Mouse (Mus musculus) mature B cell (primary cell): ENCODE measurements around the gene Nrxn2.

Experiments
- in situ Hi-C: fragments of 300-500 bp; cut with MboI; formaldehyde crosslinking; loops from 2 replicates; pipeline ENCODE4 v1.14.3; 2019

Nrxn2 gene

DNA sequence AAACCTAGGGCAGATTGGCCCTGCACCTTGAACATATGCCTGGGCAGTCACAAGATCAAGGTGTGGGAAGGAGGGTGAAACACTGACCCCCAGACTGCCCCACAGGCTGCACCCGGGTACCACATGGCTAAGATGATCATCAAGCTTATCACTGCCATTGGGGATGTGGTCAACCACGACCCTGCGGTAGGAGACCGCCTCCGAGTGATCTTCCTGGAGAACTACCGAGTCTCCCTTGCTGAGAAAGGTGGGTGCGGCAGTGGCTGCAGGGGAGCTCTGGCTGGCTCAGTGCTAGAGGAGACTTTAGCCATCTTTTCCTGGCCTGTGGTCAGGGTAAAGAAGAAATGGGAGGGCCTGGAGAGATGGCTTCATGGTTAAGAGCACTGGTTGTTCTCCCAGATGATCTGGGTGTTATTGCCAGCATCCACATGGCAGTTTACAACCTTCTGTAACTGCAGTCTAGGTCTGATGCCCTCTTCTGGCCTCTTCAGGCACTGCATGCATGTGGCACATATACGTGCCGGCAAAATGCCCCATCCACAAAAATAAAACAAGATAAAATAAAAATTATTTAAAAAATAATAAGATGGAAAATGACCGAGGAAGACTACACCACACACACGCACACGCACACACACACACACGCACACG, 25.7 kb upstream of the Nrxn2 start:
- in situ Hi-C loops, result no loop called here

DNA sequence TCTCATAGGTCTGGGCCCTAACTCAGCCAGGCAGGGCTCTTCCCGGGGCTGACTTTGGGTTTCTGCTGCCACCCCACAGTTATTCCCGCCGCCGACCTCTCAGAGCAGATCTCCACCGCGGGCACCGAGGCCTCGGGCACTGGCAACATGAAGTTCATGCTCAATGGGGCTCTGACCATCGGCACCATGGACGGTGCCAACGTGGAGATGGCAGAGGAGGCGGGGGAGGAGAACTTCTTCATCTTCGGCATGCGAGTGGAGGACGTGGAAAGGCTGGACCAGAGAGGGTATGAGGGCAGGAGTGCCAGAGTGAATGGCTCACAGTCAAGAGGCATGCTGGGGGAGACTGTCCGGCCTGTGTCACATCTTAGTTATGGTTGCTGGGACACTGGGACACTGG, 24.9 kb upstream of the Nrxn2 start:
- in situ Hi-C loops, result no loop called here

GRCm38 (mm10) chr19:6396237-6396636, 22.3 kb upstream of the Nrxn2 start:
- in situ Hi-C loops, result no loop called here

DNA sequence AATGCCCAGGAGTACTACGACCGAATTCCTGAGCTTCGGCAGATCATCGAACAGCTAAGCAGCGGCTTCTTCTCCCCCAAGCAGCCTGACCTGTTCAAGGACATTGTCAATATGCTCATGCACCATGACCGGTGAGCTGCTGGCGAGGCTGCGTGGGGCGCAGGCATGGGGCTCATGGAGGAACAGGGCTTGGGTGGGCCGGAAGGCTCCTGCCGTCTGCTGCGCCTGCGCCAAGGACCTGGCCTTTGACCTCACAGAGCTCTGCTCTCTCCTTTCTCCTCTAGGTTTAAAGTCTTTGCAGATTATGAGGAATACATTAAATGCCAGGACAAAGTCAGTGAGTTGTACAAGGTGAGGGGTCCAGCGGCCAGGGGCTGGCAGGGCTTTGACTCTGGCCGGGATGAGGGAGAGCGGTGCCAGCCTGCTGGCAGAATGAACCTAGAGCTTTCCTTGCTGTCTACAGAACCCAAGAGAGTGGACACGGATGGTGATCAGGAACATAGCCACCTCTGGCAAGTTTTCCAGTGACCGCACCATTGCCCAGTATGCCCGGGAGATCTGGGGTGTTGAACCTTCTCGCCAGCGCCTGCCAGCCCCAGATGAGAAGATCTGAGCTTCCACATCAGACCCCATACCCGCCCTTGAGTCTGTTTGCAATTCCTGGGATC, 20.8 kb upstream of the Nrxn2 start:
- in situ Hi-C loops, result no loop called here

- in situ Hi-C loops, result no loop called here
Measured at GRCm38 (mm10) chr19:6398447-6399284, 19.9 kb upstream of the Nrxn2 start.

DNA sequence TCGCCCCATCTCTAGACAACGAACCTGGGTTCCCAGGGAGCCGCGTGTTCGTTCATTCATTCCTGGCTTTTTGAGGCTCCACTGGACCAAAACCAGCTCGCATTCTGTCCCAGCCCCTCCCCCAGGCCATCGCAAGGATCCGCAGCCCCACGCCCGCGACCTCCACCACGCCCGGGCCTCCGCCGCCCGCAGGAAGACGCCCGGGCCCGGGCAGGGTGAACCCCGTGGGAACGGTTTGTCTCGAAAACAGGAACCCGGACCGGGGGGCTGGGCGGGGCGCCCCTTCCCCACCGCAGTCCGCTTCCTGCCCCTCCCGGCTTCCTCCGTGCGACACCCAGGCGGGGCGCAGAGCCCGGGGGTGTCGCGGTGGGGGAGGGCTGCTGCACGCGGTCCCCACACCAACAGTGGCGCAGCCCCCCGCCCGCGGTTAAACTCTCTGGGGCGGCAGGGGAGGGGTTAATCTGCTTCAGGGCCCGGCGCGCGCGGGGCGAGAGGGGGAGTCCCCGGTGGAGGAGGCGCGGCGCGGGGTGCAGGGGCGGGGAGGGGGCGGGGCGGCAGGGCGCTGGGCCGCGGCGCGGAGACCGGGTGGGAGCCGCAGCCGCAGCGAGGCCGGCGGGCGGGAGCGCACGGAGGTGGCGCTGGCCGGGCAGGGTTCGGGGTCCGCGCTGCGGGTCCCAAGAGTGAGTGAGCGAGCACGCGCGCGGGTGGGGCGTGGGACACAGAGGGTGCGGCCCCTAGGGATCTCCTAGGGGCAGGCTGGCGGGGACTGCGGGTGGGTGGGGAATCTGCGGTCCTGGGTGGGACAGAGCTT, 19.0 kb upstream of the Nrxn2 start, which contains the start of gene Rasgrp2:
Gene Rasgrp2, plus strand, starts transcription at position 56 of the 811 bp plus-strand sequence.
- in situ Hi-C loops, result no loop called here

DNA sequence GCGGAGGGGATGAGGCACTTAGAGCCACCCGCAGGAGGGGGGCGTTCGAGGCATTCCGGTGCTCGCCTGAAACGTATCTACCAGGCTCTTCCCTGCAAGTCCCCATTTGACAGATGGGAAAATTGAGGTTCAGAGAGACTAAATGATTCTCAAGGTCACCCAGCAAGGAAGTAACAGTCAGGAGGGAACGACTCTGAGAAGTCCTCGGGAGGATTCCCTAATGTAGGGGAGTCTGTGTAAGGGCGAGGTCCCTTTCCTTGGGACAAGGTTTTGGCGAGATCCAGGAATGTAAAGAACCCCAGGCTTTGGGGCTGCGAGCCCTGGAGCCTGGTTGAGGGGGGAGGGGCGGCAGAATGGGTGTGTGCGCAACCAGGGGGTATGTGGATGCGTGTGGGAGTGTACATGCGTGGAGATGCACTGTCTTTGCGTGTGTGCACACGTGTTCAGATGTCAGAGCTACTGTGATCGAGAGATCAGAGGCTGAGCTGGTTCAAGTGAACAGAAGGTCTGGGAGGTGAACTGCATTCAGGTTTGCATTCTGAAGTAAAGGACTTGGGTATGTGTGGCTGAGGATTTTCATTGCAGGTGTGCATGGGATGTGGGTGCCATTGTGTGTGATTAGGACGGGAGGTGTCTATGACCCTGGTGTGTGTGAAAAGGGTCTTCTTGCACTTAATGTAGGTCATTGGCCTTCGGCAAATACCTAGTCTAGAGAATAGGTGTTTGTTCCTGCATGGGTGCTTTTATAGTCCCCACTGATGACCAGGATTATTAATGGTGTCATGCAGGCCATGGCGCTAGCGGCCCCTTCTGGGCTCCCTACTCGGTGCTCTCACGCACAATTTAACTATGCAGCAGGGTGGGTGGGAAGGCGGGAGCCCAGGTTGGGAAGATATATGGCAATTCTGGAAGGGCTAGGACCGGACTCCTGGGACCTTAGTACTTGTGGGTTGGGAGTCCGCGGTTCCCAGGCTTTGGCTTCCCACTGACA, 18.1 kb upstream of the Nrxn2 start:
- in situ Hi-C loops, result no loop called here

GRCm38 (mm10) chr19:6401131-6401815, 17.3 kb upstream of the Nrxn2 start:
- in situ Hi-C loops, result no loop called here

- in situ Hi-C loops, result no loop called here
Measured at GRCm38 (mm10) chr19:6401951-6402350, 16.6 kb upstream of the Nrxn2 start.

DNA sequence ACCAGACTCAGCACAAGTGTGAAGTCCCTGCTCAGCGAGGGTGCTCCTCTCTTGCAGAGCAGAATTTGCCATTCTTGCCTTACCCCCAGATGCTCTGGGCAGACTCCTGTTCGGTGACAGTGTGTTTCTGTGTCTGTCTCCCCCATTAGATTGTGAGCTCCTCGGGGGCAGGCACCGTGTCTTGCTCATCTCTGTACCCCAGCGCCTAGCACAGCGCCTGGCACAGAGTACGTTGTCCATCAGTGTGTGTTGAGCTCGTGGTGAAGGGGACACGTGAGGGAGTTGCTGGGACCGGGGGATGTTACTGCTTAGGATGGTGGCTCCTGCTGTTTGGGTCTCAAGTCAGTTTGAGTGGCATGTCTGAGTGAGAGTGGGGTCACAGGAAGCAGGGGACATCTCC, 14.7 kb upstream of the Nrxn2 start:
- in situ Hi-C loops, result no loop called here

DNA sequence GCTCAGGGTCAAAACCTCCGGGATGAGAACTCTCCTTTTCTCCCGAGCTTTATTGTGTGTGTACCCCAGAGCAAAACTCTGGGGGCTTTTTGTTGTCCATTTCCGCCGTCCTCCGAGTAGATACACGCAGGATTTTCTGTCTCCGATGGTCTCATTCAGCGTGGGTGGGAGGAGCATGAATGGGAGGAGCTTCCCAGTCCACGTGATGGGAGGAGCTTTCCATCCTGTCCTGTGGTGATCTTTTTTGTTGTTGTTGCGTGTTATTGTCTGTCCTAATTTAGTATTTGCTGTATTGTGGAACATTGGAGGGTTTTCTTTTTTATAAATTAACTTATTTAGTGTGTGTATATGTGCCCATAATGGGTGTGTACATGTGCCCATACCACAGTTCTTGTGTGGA, 13.1 kb upstream of the Nrxn2 start:
- in situ Hi-C loops, result no loop called here

- in situ Hi-C loops, result no loop called here
Measured at GRCm38 (mm10) chr19:6407109-6407508, 11.4 kb upstream of the Nrxn2 start.

GRCm38 (mm10) chr19:6407816-6408510, 10.6 kb upstream of the Nrxn2 start:
- in situ Hi-C loops, result no loop called here

GRCm38 (mm10) chr19:6408749-6409148, 9.8 kb upstream of the Nrxn2 start:
- in situ Hi-C loops, result no loop called here

DNA sequence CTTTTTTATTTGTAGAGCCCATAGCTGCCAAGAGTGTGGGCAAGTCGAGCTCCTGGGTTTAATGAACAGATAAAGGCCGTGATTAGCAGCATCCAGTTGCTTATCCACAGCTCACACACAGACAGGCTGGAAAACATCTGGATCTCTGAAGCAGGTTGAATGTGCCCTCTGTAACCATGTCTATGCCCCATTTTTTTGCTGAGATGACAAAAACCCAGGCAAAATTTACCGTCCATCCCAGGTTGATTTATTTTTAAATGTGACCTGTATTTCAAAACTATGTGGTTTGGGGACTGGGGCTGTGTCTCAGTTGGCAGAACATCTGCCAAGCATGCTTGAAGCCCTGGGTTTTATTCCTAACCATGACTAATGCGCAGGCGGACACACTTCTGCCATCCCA, 9.4 kb upstream of the Nrxn2 start:
- in situ Hi-C loops, result no loop called here

GRCm38 (mm10) chr19:6409936-6410335, 8.6 kb upstream of the Nrxn2 start:
- in situ Hi-C loops, result no loop called here

GRCm38 (mm10) chr19:6412798-6413197, 5.7 kb upstream of the Nrxn2 start:
- in situ Hi-C loops, result no loop called here

DNA sequence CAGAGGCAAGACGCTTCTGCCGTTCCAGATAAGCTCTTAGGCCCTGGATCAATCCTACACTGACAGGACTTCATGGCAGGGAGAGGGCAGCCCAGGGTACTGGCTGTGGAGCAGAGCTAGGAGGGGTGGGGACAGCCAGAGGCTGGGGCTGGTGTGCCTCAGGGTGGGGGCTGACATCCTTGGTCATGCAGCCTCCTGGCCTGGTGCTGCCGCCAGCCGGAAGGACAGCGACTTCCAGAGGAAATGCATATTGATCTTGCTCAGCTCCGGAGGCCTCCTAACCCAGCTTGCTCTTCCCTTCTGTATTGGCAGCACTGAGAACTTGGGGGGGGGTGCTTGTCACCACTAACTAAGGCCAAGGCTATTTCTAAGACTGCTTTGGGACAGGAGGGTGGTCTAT, 3.1 kb upstream of the Nrxn2 start:
- in situ Hi-C loops, result no loop called here

GRCm38 (mm10) chr19:6416124-6416770, 2.3 kb upstream of the Nrxn2 start:
- in situ Hi-C loops, result no loop called here
